ENCODE assay signal across 18 mouse cellular contexts in genomic region chr11:70644564-70645103, GRCm38 (mm10). TPM values are rescaled to one million over a fixed set of nuclear protein-coding genes. Genes with fewer than 3 reads are reported as not detected.
DNase-seq lines count a peak whose midpoint lies in the region; ATAC-seq and TF ChIP-seq lines count a peak whose summit lies in the region.
"Had no signal": no experiment of that assay in that cellular context is flagged by ENCODE, and none has a peak within 500 bp of the region (broad histone marks: within the 10 kb centered on the region; RNA-seq: fewer than 3 reads in every experiment).

No protein-coding gene starts in this region.

- H3K27ac ChIP-seq in heart, embryonic 10.5 days = no peak overlapping the region
- no peak overlapping the region; the same call in 1 of the 2 replicates for H3K27ac ChIP-seq in intestine, postnatal 0 days (ENCODE audit: low read depth, low read length)
- H3K27ac ChIP-seq in intestine, embryonic 16.5 days (ENCODE audit: low read length) = no peak overlapping the region
- no peak overlapping the region for H3K27ac ChIP-seq in neural tube, embryonic 13.5 days (replicated peaks)
- no peak overlapping the region for H3K27ac ChIP-seq in neural tube, embryonic 15.5 days (replicated peaks)
- H3K27ac ChIP-seq: embryonic facial prominence, embryonic 13.5 days; liver, embryonic 14.5 days; midbrain, embryonic 13.5 days had no signal

- ATAC-seq in intestine, postnatal 0 days = no peak
- no peak for ATAC-seq in intestine, embryonic 16.5 days
- no peak for ATAC-seq in neural tube, embryonic 13.5 days (ENCODE audit: low read depth)
- no peak for ATAC-seq in neural tube, embryonic 15.5 days (ENCODE audit: low FRiP score)
- ATAC-seq: forebrain, embryonic 16.5 days; midbrain, embryonic 13.5 days had no signal

- peak; percentile 54 for DNase-seq in cerebellum, adult 9-10 months
- DNase-seq in cerebellum, adult 8-10 months = no peak
- DNase-seq in heart, embryonic 10.5 days (ENCODE audit: low spot score) = peak; percentile 63
- no peak for DNase-seq in heart, adult 8-10 months (ENCODE audit: low spot score)
- DNase-seq: adrenal gland, postnatal 14 days; kidney, adult 11 months; layer of hippocampus, adult 9-11 months; right cerebral cortex, postnatal 25 days; thymus, postnatal 36 days had no signal

- no peak overlapping the region for H3K4me3 ChIP-seq in heart, embryonic 10.5 days
- no peak overlapping the region for H3K4me3 ChIP-seq in intestine, postnatal 0 days (ENCODE audit: low read depth, low read length)
- no peak overlapping the region for H3K4me3 ChIP-seq in intestine, embryonic 16.5 days (ENCODE audit: low read length)
- H3K4me3 ChIP-seq in neural tube, embryonic 13.5 days = no peak overlapping the region
- no peak overlapping the region for H3K4me3 ChIP-seq in neural tube, embryonic 15.5 days (replicated peaks)

- TF ChIP-seq CTCF in intestine, postnatal 0 days (IDR thresholded peaks at IDR 0.05; ENCODE audit: low read depth) = no peak

- 96% methylated on average over 8 of the region's 8 CpGs for WGBS in heart, embryonic 10.5 days
- 95% methylated on average over 8 of the region's 8 CpGs for WGBS in intestine, postnatal 0 days
- 96% methylated on average over 8 of the region's 8 CpGs for WGBS in intestine, embryonic 16.5 days
- 98% methylated on average over 8 of the region's 8 CpGs for WGBS in neural tube, embryonic 13.5 days
- WGBS in neural tube, embryonic 15.5 days = 94% methylated on average over 8 of the region's 8 CpGs

- 0 out of 2 replicates have a peak overlapping the region, but pooled peaks have one; percentile 11 for H3K9ac ChIP-seq in intestine, postnatal 0 days (ENCODE audit: low read depth, low read length)
- no peak overlapping the region for H3K9ac ChIP-seq in intestine, embryonic 16.5 days (ENCODE audit: low read depth, low read length)
- 0 out of 2 replicates have a peak overlapping the region, but pooled peaks have one; percentile 13 for H3K9ac ChIP-seq in neural tube, embryonic 13.5 days
- H3K9ac ChIP-seq in neural tube, embryonic 15.5 days (replicated peaks) = no peak overlapping the region
- H3K9ac ChIP-seq: liver, embryonic 14.5 days had no signal

- H3K9me3 ChIP-seq in heart, embryonic 10.5 days = no peaks in the 10 kb centered on the region
- no peaks in the 10 kb centered on the region for H3K9me3 ChIP-seq in intestine, postnatal 0 days (ENCODE audit: control insufficient read depth)
- H3K9me3 ChIP-seq in intestine, embryonic 16.5 days (ENCODE audit: control insufficient read depth, low read length) = no peaks in the 10 kb centered on the region
- no peaks in the 10 kb centered on the region for H3K9me3 ChIP-seq in neural tube, embryonic 13.5 days
- no peaks in the 10 kb centered on the region for H3K9me3 ChIP-seq in neural tube, embryonic 15.5 days (replicated peaks)
- H3K9me3 ChIP-seq: embryonic facial prominence, embryonic 13.5 days; midbrain, embryonic 13.5 days had no signal

- H3K4me2 ChIP-seq in intestine, postnatal 0 days (replicated peaks; ENCODE audit: low read depth) = no peak overlapping the region
- no peak overlapping the region for H3K4me2 ChIP-seq in intestine, embryonic 16.5 days (ENCODE audit: low read depth, low read length)
- H3K4me2 ChIP-seq in neural tube, embryonic 13.5 days = no peak overlapping the region
- H3K4me2 ChIP-seq in neural tube, embryonic 15.5 days = no peak overlapping the region

- H3K36me3 ChIP-seq in heart, embryonic 10.5 days = peaks cover 44% of the 10 kb centered on the region
- H3K36me3 ChIP-seq in intestine, postnatal 0 days (ENCODE audit: control insufficient read depth, insufficient read depth) = peaks cover 15% of the 10 kb centered on the region
- peaks cover 22% of the 10 kb centered on the region for H3K36me3 ChIP-seq in intestine, embryonic 16.5 days (ENCODE audit: control insufficient read depth, insufficient read depth, low read length)
- peaks cover 43% of the 10 kb centered on the region for H3K36me3 ChIP-seq in neural tube, embryonic 13.5 days
- peaks cover 34% of the 10 kb centered on the region for H3K36me3 ChIP-seq in neural tube, embryonic 15.5 days

- H3K27me3 ChIP-seq in heart, embryonic 10.5 days (ENCODE audit: insufficient read depth, poor library complexity, severe bottlenecking) = no peaks in the 10 kb centered on the region
- H3K27me3 ChIP-seq in intestine, postnatal 0 days (replicated peaks; ENCODE audit: control insufficient read depth, insufficient read depth, low read length) = no peaks in the 10 kb centered on the region
- no peaks in the 10 kb centered on the region for H3K27me3 ChIP-seq in intestine, embryonic 16.5 days (replicated peaks; ENCODE audit: control insufficient read depth, insufficient read depth, low read length)
- no peaks in the 10 kb centered on the region for H3K27me3 ChIP-seq in neural tube, embryonic 13.5 days
- no peaks in the 10 kb centered on the region for H3K27me3 ChIP-seq in neural tube, embryonic 15.5 days (replicated peaks)
- H3K27me3 ChIP-seq: embryonic facial prominence, embryonic 13.5 days; midbrain, embryonic 13.5 days had no signal

- H3K4me1 ChIP-seq in heart, embryonic 10.5 days = peaks cover 43% of the 10 kb centered on the region
- peaks cover 3% of the 10 kb centered on the region; the same call in 1 of the 2 replicates for H3K4me1 ChIP-seq in intestine, postnatal 0 days (replicated peaks; ENCODE audit: control insufficient read depth, insufficient read depth, low read length)
- H3K4me1 ChIP-seq in intestine, embryonic 16.5 days (ENCODE audit: control insufficient read depth, insufficient read depth, low read length) = peaks cover 17% of the 10 kb centered on the region
- H3K4me1 ChIP-seq in neural tube, embryonic 13.5 days (replicated peaks) = peaks cover 34% of the 10 kb centered on the region
- H3K4me1 ChIP-seq in neural tube, embryonic 15.5 days = peaks cover 41% of the 10 kb centered on the region

RNA-seq across cellular contexts. Expression of gene Rnf167, which starts 2.4 kb away (rescaled TPM):
- polyA plus RNA-seq in heart, embryonic 10.5 days (2016; fragmentation: Nextera tagmentation; extraction: Ambion mirVana) = 68.3 and 74.4 TPM in 2 replicates
- 10 to 100 TPM; 53.0 to 67.3 (median 58.7) TPM for total RNA-seq in heart, adult 8-10 months (2022)
- polyA plus RNA-seq in intestine, postnatal 0 days (2015; fragmentation: Nextera tagmentation; extraction: Ambion mirVana) = 107 TPM in 2 replicates
- polyA plus RNA-seq in intestine, embryonic 16.5 days (2015; fragmentation: Nextera tagmentation; extraction: Ambion mirVana) = 121 and 123 TPM in 2 replicates
- 101 and 106 TPM in 2 replicates for polyA plus RNA-seq in neural tube, embryonic 13.5 days (2015; fragmentation: Nextera tagmentation; extraction: Ambion mirVana)
- polyA plus RNA-seq in neural tube, embryonic 15.5 days (2015; fragmentation: Nextera tagmentation; extraction: Ambion mirVana) = 100 and 109 TPM in 2 replicates

RNA-seq across cellular contexts. Expression of gene Slc25a11, which starts 2.6 kb away (rescaled TPM):
- polyA plus RNA-seq in heart, embryonic 10.5 days (2016; fragmentation: Nextera tagmentation; extraction: Ambion mirVana) = 207 and 246 TPM in 2 replicates
- total RNA-seq in heart, adult 8-10 months (2022) = 100 to 1,000 TPM; 640 to 724 (median 656) TPM
- 192 and 210 TPM in 2 replicates for polyA plus RNA-seq in intestine, postnatal 0 days (2015; fragmentation: Nextera tagmentation; extraction: Ambion mirVana)
- 215 and 216 TPM in 2 replicates for polyA plus RNA-seq in intestine, embryonic 16.5 days (2015; fragmentation: Nextera tagmentation; extraction: Ambion mirVana)
- polyA plus RNA-seq in neural tube, embryonic 13.5 days (2015; fragmentation: Nextera tagmentation; extraction: Ambion mirVana) = 150 and 153 TPM in 2 replicates
- 169 and 174 TPM in 2 replicates for polyA plus RNA-seq in neural tube, embryonic 15.5 days (2015; fragmentation: Nextera tagmentation; extraction: Ambion mirVana)

RNA-seq across cellular contexts. Expression of gene Gp1ba, which starts 5.7 kb away (rescaled TPM):
- polyA plus RNA-seq in heart, embryonic 10.5 days (2016; fragmentation: Nextera tagmentation; extraction: Ambion mirVana) = 1.6 and 1.9 TPM in 2 replicates
- under 1 TPM; 0.31 to 0.55 (median 0.54) TPM for total RNA-seq in heart, adult 8-10 months (2022)
- 0.07 and 0.10 TPM in 2 replicates for polyA plus RNA-seq in intestine, postnatal 0 days (2015; fragmentation: Nextera tagmentation; extraction: Ambion mirVana)
- 0.05 and 0.06 TPM in 2 replicates for polyA plus RNA-seq in intestine, embryonic 16.5 days (2015; fragmentation: Nextera tagmentation; extraction: Ambion mirVana)
- polyA plus RNA-seq in neural tube, embryonic 13.5 days (2015; fragmentation: Nextera tagmentation; extraction: Ambion mirVana) = 0.14 and 0.45 TPM in 2 replicates
- 0.15 TPM in 2 replicates for polyA plus RNA-seq in neural tube, embryonic 15.5 days (2015; fragmentation: Nextera tagmentation; extraction: Ambion mirVana)
- total RNA-seq: left cerebral cortex, postnatal 14 days had no signal

RNA-seq across cellular contexts. Expression of gene Pfn1, which starts 9.8 kb away (rescaled TPM):
- 2,022 and 2,208 TPM in 2 replicates for polyA plus RNA-seq in heart, embryonic 10.5 days (2016; fragmentation: Nextera tagmentation; extraction: Ambion mirVana)
- total RNA-seq in heart, adult 8-10 months (2022) = 100 to 1,000 TPM; 243 to 295 (median 274) TPM
- polyA plus RNA-seq in intestine, postnatal 0 days (2015; fragmentation: Nextera tagmentation; extraction: Ambion mirVana) = 1,830 and 1,961 TPM in 2 replicates
- polyA plus RNA-seq in intestine, embryonic 16.5 days (2015; fragmentation: Nextera tagmentation; extraction: Ambion mirVana) = 2,307 and 2,326 TPM in 2 replicates
- 970 and 979 TPM in 2 replicates for polyA plus RNA-seq in neural tube, embryonic 13.5 days (2015; fragmentation: Nextera tagmentation; extraction: Ambion mirVana)
- 679 and 994 TPM in 2 replicates for polyA plus RNA-seq in neural tube, embryonic 15.5 days (2015; fragmentation: Nextera tagmentation; extraction: Ambion mirVana)

RNA-seq across cellular contexts. Expression of gene Eno3, which starts 12.4 kb away (rescaled TPM):
- polyA plus RNA-seq in heart, embryonic 10.5 days (2016; fragmentation: Nextera tagmentation; extraction: Ambion mirVana) = 188 and 256 TPM in 2 replicates
- total RNA-seq in heart, adult 8-10 months (2022) = 1,000 to 10,000 TPM; 1,693 to 1,917 (median 1,770) TPM
- polyA plus RNA-seq in intestine, postnatal 0 days (2015; fragmentation: Nextera tagmentation; extraction: Ambion mirVana) = 4.9 and 5.9 TPM in 2 replicates
- 12.8 and 13.5 TPM in 2 replicates for polyA plus RNA-seq in intestine, embryonic 16.5 days (2015; fragmentation: Nextera tagmentation; extraction: Ambion mirVana)
- 9.4 and 14.9 TPM in 2 replicates for polyA plus RNA-seq in neural tube, embryonic 13.5 days (2015; fragmentation: Nextera tagmentation; extraction: Ambion mirVana)
- 12.6 and 17.5 TPM in 2 replicates for polyA plus RNA-seq in neural tube, embryonic 15.5 days (2015; fragmentation: Nextera tagmentation; extraction: Ambion mirVana)

Comparison
In these comparisons a context has a peak if more than half of its experiments do, and no peak if none do; other contexts are left out.
1. DNase-seq: peak in cerebellum, adult 9-10 months (single experiment) and heart, embryonic 10.5 days (single experiment); none in cerebellum, adult 8-10 months (single experiment) and heart, adult 8-10 months (single experiment).
2. H3K9ac ChIP-seq: peak in intestine, postnatal 0 days (single experiment) and neural tube, embryonic 13.5 days (single experiment); none in intestine, embryonic 16.5 days (single experiment) and neural tube, embryonic 15.5 days (single experiment).